Mouse (Mus musculus) T-helper 17 cell (primary cell): ENCODE data around the gene Utp3.
"Not testable (repeated sequence)": the region's sequence is repeated elsewhere in the genome, so short reads cannot be mapped to it uniquely, and the experiment has no call there.

Experiments used
- in situ Hi-C, 2 experiments: fragments of 300-600 bp; cut with MboI, MseI; formaldehyde crosslinking; loops; 1 replicate in 1 of 2; 2 replicates in 1 of 2; pipeline ENCODE4 v1.15.1; 2025; ENCODE audit warnings: high pct_unique_total_duplicates in 2 of 2

Gene Utp3

DNA sequence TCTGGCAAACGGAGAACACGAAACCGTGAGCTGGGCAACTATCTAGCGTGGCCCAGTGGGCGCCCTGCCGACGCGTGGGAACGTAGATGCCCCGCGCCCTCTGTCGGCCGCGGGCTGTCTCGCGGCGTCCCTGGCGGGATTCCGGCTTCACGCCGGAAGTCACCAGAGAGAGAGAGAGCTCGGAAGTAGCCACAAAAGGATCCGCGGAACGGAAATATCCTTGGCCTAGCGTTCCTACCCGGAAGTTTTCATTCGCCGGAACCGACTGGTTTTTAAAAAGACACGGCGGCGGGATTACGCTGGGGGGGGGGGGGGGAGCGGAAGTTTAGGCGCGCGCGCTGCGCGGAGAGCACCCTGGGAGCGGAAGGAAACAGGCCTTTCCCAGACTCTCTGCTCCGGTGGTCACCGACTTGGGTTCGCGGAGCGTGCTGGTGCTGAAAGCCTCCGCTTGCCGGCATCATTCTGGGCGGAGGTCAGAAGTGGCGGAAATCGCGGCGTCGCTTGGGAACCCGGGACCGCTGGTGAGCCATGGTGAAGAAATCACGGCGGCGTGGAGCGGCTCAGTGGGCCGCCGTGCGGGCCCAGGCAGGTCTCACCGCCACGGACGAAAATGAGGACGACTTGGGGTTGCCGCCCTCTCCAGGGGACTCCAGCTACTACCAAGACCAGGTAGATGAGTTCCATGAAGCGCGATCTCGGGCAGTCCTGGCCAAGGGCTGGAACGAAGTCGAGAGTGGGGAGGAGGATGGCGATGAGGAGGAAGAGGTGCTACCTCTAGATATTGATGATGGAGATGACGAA is at the start of gene Utp3:
Utp3 (plus strand) TSS at position 377 of the 801 bp plus-strand sequence.
- in situ Hi-C loops, result loop anchor here (10.0 to 25.0 kb wide), 2 partner anchors 208 to 1749 kb away; partner anchors contain the start of genes Dck (in 1 of the 2) and Ythdc1 (in 1 of the 2)

DNA sequence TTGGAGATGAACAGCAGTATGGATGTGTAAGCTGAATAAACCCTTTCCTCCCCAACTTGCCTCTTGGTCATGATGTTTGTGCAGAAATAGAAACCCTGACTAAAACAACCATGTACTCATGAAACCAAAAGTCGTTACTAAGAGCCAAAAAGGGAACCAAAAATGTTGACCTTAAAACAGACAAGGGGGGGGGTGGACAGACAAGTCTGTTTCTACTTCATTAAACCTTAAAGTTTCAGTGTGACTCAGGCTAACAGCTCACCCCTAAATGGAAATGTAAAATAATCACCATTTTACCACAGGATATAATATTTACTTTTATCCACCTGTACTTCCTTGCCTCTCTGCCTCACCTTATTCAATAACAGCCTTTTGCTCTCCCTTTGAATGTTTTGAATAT is 45.7 kb upstream of the Utp3 start:
- in situ Hi-C loops, result no loop called here

DNA sequence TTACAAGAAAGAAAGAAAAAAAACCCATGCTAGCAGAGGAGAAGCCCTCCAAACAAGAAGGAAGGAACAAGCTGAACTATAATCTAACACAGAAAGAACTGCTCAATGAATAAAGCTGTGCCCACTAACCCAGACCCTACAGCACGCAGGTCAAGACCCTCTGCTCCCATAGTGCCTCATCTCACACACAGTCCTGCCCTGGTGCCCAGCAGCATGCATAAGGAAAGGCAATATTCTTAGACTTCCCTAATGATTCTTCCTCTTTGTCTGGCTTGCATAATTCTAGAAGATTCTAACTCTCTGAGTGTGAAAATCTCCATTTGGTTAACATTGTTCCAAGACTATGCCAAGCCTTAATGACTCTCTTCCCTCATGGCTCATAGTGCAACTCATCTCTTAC is 45.3 kb upstream of the Utp3 start:
- in situ Hi-C loops, result no loop called here

DNA sequence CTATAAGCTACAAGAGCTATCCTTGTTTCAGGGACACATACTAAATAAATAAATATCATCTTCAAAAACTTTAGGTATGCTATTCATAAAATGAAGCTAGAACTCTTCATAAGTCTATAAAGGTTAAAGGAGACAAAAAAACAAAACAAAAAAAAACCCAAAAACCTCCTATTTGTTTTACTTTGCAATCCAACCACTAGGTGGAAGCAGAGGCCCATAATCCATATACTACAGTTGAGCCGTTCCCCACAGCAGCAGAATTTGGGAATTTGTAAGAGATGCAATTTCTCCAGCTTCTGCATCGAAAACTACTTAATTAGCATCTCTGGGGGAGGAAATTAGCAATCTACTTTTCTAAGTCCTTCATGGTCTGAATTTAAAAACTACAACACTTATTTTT is 35.0 kb upstream of the Utp3 start:
- in situ Hi-C loops, result no loop called here

DNA sequence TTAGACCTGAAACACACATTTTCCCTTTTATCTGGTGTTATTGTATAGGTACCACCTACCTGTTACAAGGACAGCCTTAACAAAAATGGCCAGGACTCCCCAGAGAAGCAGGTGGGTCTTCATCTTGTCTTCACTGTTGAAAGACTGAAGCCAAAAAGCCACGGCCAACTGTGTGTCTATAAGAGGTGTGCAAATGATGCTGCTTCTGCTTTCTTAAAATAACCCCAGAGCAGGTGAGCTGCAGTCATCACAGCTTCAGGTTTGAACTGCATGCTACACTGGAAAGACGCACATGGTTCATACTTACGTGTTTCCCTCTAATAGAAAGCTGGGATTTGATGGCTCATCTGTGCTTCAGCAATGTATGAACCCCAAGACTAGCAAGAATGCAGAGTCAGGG is 26.6 kb upstream of the Utp3 start, which contains the start of gene Jchain:
Jchain (minus strand) TSS at position 235 of the 400 bp plus-strand sequence.
- in situ Hi-C loops, result no loop called here

DNA sequence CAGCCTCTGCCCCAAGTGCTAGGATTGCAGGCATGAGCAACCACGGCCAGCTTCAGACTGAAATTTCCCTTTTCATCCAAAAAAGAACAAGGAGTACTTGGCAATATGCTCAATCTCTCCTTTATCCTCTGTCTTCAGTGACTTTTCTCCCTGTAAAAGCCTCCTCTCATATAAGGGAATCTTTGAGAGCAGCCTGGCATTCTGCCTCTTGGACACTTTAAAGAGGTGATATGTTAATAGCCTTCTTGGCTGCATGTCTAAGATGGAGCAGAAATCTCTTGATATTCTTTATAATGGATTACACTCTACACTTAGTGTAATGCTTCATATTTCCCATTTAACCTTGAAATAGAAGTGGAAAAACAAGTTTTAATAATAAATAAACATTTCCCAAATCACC is 23.4 kb upstream of the Utp3 start:
- in situ Hi-C loops, result no loop called here

DNA sequence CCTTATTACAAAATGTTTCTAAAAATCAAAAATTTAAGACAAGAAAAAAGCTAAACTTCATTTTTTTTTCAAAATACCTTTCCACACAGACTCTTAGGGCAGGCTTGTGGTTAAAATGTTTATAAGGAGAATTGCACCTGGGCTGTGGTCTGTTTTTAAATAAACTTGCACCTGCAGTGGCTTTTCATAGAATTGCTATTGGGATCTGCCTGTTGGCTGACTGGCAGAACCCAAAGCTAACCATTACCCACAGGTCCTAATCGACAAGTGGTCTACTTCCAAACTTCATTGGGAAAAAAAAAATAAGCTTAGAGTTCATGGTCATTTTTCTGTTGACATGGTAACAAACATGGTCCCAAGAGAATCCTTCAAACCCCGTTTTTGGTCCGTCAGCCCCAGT is 19.6 kb upstream of the Utp3 start:
- in situ Hi-C loops, result no loop called here

DNA sequence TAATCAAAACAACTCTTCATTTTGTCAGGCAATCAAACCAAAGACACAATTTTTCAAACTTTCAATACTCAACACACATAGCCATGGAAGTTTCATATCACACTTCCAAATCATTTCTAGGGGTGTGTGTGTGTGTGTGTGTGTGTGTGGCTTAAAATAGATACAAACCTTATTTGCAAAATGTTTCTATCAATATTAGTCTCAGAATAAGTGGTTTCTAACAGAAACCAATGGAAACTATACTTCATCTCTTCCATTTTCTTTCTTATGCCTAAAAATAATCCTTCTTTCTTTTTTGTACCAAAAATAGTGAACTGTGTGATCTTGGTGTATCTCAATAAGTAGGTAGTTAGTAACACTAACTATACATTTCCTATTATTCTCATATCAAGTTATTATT is 13.4 kb upstream of the Utp3 start:
- in situ Hi-C loops, result no loop called here

DNA sequence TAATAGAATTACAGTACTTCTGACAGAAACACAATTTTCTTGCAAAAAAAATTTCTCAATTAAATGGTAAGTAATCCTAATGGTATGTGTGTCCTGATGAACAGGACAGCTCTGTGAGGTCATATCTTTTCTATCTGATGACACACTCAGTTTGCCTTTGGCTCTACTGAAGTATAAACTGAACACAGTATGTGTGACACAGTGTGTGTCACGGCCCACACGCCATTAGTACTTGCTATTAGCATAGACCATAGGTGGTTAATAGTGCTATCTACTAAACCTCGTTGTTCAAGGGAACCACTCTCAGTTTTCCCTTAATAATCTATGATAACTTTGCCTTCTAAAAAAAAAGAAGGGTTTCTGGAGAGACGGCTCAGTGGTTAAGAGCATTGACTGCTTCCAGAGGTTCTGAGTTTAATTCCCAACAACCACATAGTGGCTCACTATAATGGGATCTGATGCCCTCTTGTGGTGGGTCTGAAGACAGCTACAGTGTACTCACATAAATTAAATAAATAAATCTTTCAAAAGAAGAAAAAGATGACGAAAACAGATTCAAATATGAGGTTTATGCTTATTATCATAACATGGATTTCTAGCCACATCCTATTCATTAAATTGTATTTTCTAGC is 11.5 kb upstream of the Utp3 start:
- in situ Hi-C loops, result no loop called here

DNA sequence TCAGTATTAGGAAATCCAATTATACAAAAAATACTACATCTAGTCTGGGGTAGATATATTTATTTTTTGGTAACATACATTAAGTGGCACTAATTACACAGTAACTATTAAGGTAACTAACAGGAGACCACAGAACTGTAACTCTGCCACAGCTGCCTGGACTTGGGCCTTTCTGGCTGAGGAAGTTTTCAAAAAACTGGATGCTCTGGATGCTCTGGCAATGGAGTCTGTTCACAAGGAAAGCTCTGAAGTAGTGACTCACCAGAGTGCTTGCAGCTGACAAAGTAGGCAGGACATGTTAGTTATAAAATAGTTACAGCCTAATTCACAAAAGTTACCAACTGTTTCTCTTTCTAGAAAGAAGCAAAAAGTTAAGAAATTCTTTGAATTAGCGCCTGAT is 9.9 kb upstream of the Utp3 start:
- in situ Hi-C loops, result not testable (repeated sequence)

DNA sequence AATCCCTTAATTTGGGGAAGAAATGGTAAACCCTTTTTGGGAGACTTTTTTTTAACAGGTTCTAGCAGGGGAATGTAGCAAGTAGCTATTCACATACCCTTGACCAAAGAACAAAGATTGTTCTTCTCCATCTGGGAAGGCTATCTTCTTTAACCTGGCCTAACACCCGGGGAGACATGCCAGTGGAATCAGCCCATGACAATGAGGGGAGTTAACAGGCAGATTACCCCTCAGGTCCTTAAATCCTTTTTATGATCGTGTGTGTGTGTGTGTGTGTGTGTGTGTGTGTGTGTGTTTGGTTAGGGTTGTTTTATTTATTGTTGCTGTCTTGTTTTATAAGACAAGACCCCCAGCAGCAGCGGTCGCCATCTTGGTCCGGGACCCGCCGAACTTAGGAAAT is 8.7 kb upstream of the Utp3 start:
- in situ Hi-C loops, result no loop called here

DNA sequence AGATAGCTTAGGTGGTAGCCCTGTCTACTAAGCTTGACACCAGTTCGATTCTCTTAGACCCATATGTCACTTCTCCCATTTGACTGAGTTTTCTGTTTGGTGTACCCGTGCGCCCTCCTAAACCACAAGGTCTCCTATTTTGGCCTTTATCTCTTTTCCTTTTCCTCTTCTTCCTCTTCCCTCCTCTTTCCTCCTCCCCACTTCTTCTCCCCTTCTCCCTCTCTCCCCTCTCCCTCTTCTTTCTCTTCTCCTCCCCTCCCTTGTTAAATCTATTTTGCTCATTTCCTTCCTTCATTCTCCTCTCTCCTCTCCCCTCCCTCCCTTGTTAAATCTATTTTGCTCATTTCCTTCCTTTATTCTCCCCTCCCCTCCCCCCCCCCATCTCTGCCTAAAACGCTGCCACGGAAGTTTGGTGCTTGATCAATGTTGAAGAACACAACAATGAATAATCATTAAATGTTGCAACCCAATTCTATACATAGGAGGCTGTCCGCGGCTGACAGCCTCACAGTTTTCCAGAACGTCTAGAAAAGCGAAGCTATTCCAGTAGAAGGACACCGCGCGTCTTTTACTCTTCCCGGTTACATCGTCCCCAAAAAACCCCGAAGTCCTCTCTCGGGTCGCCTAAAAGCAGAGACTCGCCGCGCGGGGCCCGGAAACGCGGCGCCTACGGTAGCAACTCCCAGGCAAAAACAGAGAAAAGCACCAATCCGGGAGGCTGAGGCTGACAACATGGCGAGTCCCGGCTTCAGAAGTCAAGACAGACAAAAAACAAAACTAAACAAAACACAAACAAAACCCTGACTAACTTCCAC is 784 bp upstream of the Utp3 start:
- in situ Hi-C loops, result loop anchor here (10.0 to 25.0 kb wide), 2 partner anchors 209 to 1749 kb away; partner anchors contain the start of genes Dck (in 1 of the 2) and Ythdc1 (in 1 of the 2)

DNA sequence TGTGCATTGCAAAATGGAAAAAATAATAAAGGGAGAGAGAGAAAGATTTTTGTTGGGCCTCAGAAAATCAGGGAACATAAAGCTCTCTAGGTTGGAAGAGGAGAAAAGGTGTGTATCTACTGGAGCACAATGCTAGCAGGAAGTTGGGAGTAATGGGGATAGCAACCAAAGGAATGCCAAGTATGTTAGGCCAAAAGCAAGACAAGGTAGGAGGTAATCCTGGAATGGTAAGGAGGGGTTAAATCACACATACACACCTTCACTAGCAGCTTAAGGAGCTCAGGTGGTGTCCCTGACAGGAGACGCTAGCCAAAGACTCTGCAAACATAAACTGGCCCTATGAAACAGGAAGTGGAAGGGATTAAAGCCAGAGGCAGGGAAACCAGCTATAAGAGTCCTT is 4.7 kb downstream of the Utp3 start:
- in situ Hi-C loops, result loop anchor here (10.0 to 25.0 kb wide), 2 partner anchors 203 to 1754 kb away; partner anchors contain the start of genes Dck (in 1 of the 2) and Ythdc1 (in 1 of the 2)

DNA sequence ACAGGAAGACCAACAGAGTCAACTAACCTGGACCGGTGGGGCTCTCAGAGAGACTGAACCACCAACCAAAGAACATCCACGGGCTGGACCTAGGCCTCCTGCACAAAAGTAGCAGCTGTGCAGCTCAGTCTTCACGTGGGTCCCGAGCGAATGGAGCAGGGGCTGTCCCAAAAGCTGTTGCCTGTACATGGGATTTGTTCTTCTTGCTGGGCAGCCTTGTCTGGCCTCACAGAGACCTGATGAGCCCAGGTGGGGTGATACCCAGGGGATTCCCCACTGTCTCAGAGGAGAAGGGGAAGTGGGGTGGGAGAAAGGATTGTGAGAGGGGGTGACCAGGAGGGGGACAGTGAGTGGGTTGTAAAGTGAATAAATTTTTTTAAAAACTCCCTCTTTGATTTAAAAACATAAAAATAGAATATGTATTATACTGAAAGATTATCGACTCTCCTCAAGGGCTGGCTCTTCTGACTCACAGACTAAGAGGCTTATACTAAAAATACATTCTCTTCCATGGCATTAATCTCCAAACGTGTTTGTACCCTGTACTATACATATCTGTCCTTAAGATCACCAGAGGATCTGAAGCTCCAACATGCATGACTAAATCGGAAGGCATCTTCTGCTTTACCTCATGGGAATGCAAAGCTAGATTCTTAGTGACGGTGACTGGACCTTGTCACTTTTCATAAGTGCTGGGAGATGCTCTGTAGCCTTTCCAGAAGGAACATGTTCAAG is 7.0 kb downstream of the Utp3 start:
- in situ Hi-C loops, result loop anchor here in 1 of 2 experiments (25.0 kb wide), 1 partner anchor 201 kb away; the partner anchor contains the start of gene Dck

DNA sequence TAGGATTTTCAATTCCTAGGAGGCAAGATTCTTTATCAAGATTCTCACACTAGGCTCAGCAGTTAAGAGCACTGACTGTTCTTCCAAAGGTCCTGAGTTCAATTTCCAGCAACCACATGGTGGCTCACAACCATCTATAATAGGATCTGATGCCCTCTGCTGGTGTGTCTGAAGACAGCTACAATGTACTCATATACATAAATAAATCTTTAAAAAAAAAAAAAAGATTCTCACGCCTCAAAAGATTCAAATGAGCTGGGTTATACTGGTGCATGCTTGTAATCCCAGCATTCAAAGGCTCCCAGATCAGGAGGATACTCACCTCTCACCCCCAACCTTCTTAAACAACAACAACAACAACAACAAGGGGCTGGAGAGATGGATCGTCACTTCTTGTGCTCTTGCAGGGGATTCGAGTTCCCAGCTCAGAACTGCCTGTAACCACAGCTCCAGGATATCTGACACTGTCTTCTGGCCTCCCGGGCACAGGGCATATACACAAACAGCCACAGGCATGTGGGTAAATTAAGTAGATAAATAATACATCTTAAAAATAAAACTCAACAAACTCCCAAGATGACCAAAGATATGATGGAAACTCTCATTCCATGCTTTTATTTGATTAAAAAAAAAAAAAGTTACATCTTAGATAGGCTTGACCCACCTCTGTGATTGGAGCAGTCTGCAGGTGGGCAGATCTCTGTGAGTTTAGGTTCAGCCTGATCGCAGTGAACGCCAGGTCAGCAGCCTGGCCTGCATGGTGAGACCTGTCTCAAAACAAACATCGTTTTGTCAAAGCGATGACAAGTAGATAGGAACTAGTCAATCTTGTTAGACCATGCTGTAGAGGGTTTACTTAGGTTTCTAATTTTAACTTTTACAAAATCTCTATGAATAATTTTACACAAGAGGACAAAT is 8.9 kb downstream of the Utp3 start:
- in situ Hi-C loops, result loop anchor here in 1 of 2 experiments (25.0 kb wide), 1 partner anchor 199 kb away; the partner anchor contains the start of gene Dck

DNA sequence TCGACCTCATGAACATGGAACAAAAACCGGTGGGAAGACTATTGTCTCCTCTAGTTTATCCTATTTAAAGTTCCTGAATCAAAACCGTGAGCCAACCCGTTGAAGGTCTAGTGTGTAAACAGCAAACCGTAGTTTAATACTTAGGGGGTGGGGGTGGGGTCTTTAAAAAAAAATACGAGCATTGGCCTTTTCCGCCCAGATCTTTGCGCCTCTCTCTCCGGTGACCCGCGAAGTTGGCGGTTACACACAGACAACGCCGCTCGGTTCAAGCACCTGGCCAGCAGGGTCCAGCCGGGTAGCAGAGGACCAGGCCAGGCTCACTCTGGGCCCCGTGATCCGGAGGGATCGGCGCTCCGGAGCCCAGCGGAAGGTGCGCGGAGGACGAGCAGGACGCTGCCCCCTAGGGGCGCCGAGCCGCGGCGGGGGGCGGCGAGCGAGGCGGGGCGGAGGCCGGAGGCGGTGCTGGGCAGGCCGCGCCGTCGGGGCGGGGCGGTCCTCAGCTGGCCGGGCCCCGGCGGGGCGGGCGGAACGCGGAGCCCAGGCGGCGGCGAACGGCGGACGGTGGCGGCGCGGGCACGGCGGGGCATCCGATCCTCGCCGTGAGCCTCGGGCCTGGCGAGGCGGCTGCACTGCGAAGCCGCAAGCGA is 10.4 kb downstream of the Utp3 start, which contains the start of gene Rufy3:
Rufy3 (plus strand) TSS at position 540 of the 647 bp plus-strand sequence.
- in situ Hi-C loops, result loop anchor here in 1 of 2 experiments (25.0 kb wide), 1 partner anchor 198 kb away; the partner anchor contains the start of gene Dck

DNA sequence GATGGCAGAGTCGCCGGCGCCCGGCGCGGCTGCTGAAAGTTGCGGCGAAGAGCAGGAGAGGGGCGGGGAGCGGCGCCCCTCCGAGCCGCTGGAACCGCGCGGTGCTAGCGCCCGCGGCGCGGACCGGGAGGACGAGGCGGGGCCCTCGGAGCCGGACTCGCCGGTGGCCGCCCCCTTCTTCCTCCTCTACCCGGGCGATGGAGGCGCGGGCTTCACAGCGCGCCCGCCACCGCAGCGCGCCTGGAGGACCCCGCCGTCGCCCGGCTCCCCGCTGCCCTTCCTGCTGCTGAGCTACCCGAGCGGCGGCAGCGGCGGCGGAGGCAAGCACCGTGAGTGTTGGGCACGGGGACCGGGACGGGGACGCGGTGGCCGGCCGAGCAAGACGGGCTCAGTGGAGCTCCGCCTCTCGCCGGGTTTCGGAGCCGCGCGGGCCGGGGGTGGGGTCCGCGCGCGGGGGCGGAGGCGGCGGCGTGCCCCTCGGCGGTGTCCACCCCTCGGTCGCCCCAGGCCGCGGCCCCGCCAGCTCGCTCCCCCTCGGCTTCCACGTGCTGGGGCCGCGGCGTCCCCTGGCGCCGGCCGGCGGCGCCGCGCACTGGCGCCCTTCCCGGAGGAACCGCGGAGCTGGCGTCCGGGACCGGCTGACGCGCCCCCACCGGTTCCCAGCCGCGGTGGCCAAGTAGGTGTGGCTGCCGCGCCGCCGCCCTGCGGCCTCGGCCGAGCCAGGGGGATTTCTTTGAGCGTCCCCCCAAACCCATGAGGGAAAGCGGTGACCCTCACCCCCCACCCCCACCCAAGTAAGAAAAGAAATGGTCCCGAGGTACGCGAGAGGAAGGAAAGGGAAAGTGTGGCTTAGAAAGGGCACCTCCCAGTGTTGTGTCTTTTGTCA is 11.1 kb downstream of the Utp3 start:
- in situ Hi-C loops, result loop anchor here in 1 of 2 experiments (25.0 kb wide), 1 partner anchor 197 kb away; the partner anchor contains the start of gene Dck
